Mouse (Mus musculus) c-Kit-positive CD71-positive TER-119-positive erythroid progenitor cells, embryonic 14.5 days (primary cell): ENCODE results near the gene Zfp248.

Source experiments
- DNase-seq: peaks from one replicate; pipeline ENCODE4 v3.0.0-alpha.2; 2013; ENCODE audit warnings: low spot score

Zfp248 gene

GRCm38 (mm10) chr6:118455042-118455631 is at the start of gene Zfp248:
Gene Zfp248, minus strand, starts transcription at chr6:118455528.
- DNase-seq: peak; percentile 68

GRCm38 (mm10) chr6:118499010-118499409 is 43.7 kb upstream of the Zfp248 start:
- no peak for DNase-seq

- no peak for DNase-seq
These were observed 26.8 kb upstream of the Zfp248 start for GRCm38 (mm10) chr6:118482125-118482524.

GRCm38 (mm10) chr6:118478957-118479708 is 23.8 kb upstream of the Zfp248 start, which contains the start of gene Zfp9:
Gene Zfp9, minus strand, starts transcription at chr6:118479320.
- DNase-seq: no peak

GRCm38 (mm10) chr6:118477875-118478785 is 22.8 kb upstream of the Zfp248 start:
- DNase-seq: no peak

- no peak for DNase-seq
These were observed 6.9 kb upstream of the Zfp248 start for GRCm38 (mm10) chr6:118462069-118462705.

GRCm38 (mm10) chr6:118457726-118458125 is 2.4 kb upstream of the Zfp248 start:
- no peak for DNase-seq

- no peak for DNase-seq
These were observed 876 bp downstream of the Zfp248 start for GRCm38 (mm10) chr6:118454452-118454851.

GRCm38 (mm10) chr6:118431502-118431901 is 23.8 kb downstream of the Zfp248 start:
- DNase-seq: no peak

GRCm38 (mm10) chr6:118426666-118427065 is 28.7 kb downstream of the Zfp248 start:
- no peak for DNase-seq

GRCm38 (mm10) chr6:118419050-118419920 is 36.0 kb downstream of the Zfp248 start, which contains the start of gene Bms1:
Gene Bms1, minus strand, starts transcription at chr6:118419474.
- peak; percentile 91 for DNase-seq

GRCm38 (mm10) chr6:118410428-118410827 is 44.9 kb downstream of the Zfp248 start:
- peak; percentile 42 for DNase-seq

- DNase-seq: no peak
These were observed 46.8 kb downstream of the Zfp248 start for GRCm38 (mm10) chr6:118408510-118408909.

- no peak for DNase-seq
These were observed 48.9 kb downstream of the Zfp248 start for GRCm38 (mm10) chr6:118406421-118406820.

- no peak for DNase-seq
These were observed 64.6 kb downstream of the Zfp248 start for GRCm38 (mm10) chr6:118390746-118391145.

- no peak for DNase-seq
These were observed 69.4 kb downstream of the Zfp248 start for GRCm38 (mm10) chr6:118385962-118386361.

- no peak for DNase-seq
These were observed 74.1 kb downstream of the Zfp248 start for GRCm38 (mm10) chr6:118381234-118381633.

GRCm38 (mm10) chr6:118380630-118381029 is 74.7 kb downstream of the Zfp248 start:
- no peak for DNase-seq

- peak; percentile 37 for DNase-seq
These were observed 75.7 kb downstream of the Zfp248 start for GRCm38 (mm10) chr6:118379451-118380167.

GRCm38 (mm10) chr6:118377611-118378010 is 77.7 kb downstream of the Zfp248 start:
- DNase-seq: no peak
